Mouse (Mus musculus): ENCODE data around the gene Pkd1l2. TPM values are rescaled to one million over a fixed set of nuclear protein-coding genes. Genes with fewer than 3 reads are reported as not detected.

Gene Pkd1l2
- polyA plus RNA-seq, 2 experiments = not detected

GRCm38 (mm10) chr8:116946268-116946838, 135.9 kb downstream of the Pkd1l2 start:
- no peaks in the 10 kb centered on the region for H3K9me3 ChIP-seq (ENCODE audit: control insufficient read depth, low read length)
- peaks cover 36 to 46% of the 10 kb centered on the region in 2 experiments for H3K4me1 ChIP-seq (replicated peaks; ENCODE audit: control insufficient read depth in 2 of 2, insufficient read depth in 2 of 2, low read length in 1 of 2)
- DNase-seq (ENCODE audit: low read depth in 3 of 3, low spot score in 3 of 3) = no peak
- H3K27me3 ChIP-seq (ENCODE audit: control insufficient read depth, insufficient read depth, low read length) = no peaks in the 10 kb centered on the region
- peak overlapping the region; percentile 43 for H3K9ac ChIP-seq (replicated peaks)
- ATAC-seq (ENCODE audit: insufficient read depth) = no peak
- TF ChIP-seq EP300 (IDR thresholded peaks at IDR 0.05; ENCODE audit: low read depth) = no peak
- TF ChIP-seq CTCF (IDR thresholded peaks at IDR 0.05; ENCODE audit: low read depth) = no peak
- no peaks in the 10 kb centered on the region for H3K36me3 ChIP-seq (replicated peaks; ENCODE audit: control insufficient read depth, insufficient read depth, low read depth)
- WGBS (ENCODE audit: insufficient replicate concordance) = 24% methylated on average over 21 of the region's 21 CpGs
- peak overlapping the region; percentile 73 for H3K4me2 ChIP-seq (ENCODE audit: low read depth)
- H3K27ac ChIP-seq = peak overlapping the region; percentile 74
- peak overlapping the region; percentile 42 to 55 for H3K4me3 ChIP-seq (ENCODE audit: insufficient read depth in 1 of 2, low read depth in 2 of 2, low read length in 2 of 2)

Other genes with a start within 250 kb of the Pkd1l2 start
- 15.3 and 20.6 TPM in 2 replicates for gene Cmc2, start 161.0 kb downstream of the Pkd1l2 start, polyA plus RNA-seq (2012; rRNA removed)
- gene Cmc2, start 161.0 kb downstream of the Pkd1l2 start, polyA plus RNA-seq (2014; fragmentation: Nextera tagmentation; extraction: Ambion mirVana) = 81.1 and 87.6 TPM in 2 replicates
- gene Cenpn, start 160.7 kb downstream of the Pkd1l2 start, polyA plus RNA-seq (2012; rRNA removed) = 19.4 and 21.3 TPM in 2 replicates
- gene Cenpn, start 160.7 kb downstream of the Pkd1l2 start, polyA plus RNA-seq (2014; fragmentation: Nextera tagmentation; extraction: Ambion mirVana) = 27.4 and 28.9 TPM in 2 replicates
- gene Atmin, start 139.1 kb downstream of the Pkd1l2 start, polyA plus RNA-seq (2012; rRNA removed) = 2.8 and 3.3 TPM in 2 replicates
- gene Atmin, start 139.1 kb downstream of the Pkd1l2 start, polyA plus RNA-seq (2014; fragmentation: Nextera tagmentation; extraction: Ambion mirVana) = 3.3 and 4.9 TPM in 2 replicates
- gene 1700030J22Rik, start 103.5 kb downstream of the Pkd1l2 start, polyA plus RNA-seq (2012; rRNA removed) = 0.25 and 0.29 TPM in 2 replicates
- 0.18 and 0.20 TPM in 2 replicates for gene 1700030J22Rik, start 103.5 kb downstream of the Pkd1l2 start, polyA plus RNA-seq (2014; fragmentation: Nextera tagmentation; extraction: Ambion mirVana)
- gene Gcsh, start 88.9 kb downstream of the Pkd1l2 start, polyA plus RNA-seq (2012; rRNA removed) = 24.8 and 38.8 TPM in 2 replicates
- gene Gcsh, start 88.9 kb downstream of the Pkd1l2 start, polyA plus RNA-seq (2014; fragmentation: Nextera tagmentation; extraction: Ambion mirVana) = 81.3 and 84.0 TPM in 2 replicates
- 4.3 and 5.2 TPM in 2 replicates for gene Bco1, start 13.4 kb upstream of the Pkd1l2 start, polyA plus RNA-seq (2012; rRNA removed)
- 3.2 and 4.3 TPM in 2 replicates for gene Bco1, start 13.4 kb upstream of the Pkd1l2 start, polyA plus RNA-seq (2014; fragmentation: Nextera tagmentation; extraction: Ambion mirVana)
- gene Gan, start 75.7 kb upstream of the Pkd1l2 start, polyA plus RNA-seq (2012; rRNA removed) = 1.4 and 1.6 TPM in 2 replicates
- 0.62 and 0.77 TPM in 2 replicates for gene Gan, start 75.7 kb upstream of the Pkd1l2 start, polyA plus RNA-seq (2014; fragmentation: Nextera tagmentation; extraction: Ambion mirVana)
- 9.8 and 10.4 TPM in 2 replicates for gene Cmip, start 174.6 kb upstream of the Pkd1l2 start, polyA plus RNA-seq (2012; rRNA removed)
- gene Cmip, start 174.6 kb upstream of the Pkd1l2 start, polyA plus RNA-seq (2014; fragmentation: Nextera tagmentation; extraction: Ambion mirVana) = 6.7 and 10.6 TPM in 2 replicates